Mouse (Mus musculus): Measurements from ENCODE around the gene Cd4.
A peak's percentile ranks its signal among the peaks of the same experiment; 100 is the strongest.

The Cd4 gene

GRCm38 (mm10) chr6:124887986-124888385 lies at the start of gene Cd4:
TSS of gene Cd4 (minus strand) at chr6:124888221.
- DNase-seq: no peak

GRCm38 (mm10) chr6:124937493-124937892 lies 49.5 kb upstream of the Cd4 start:
- no peak for DNase-seq

- no peak for DNase-seq
These were observed 48.7 kb upstream of the Cd4 start for GRCm38 (mm10) chr6:124936681-124937080.

GRCm38 (mm10) chr6:124934670-124935069 lies 46.6 kb upstream of the Cd4 start:
- no peak for DNase-seq

- DNase-seq: no peak
These were observed 45.1 kb upstream of the Cd4 start for GRCm38 (mm10) chr6:124933127-124933526.

GRCm38 (mm10) chr6:124932314-124932695 lies 44.3 kb upstream of the Cd4 start:
- no peak for DNase-seq

GRCm38 (mm10) chr6:124931525-124932313 lies 43.7 kb upstream of the Cd4 start:
- no peak for DNase-seq

- peak; percentile 100 for DNase-seq
These were observed 42.9 kb upstream of the Cd4 start, which contains the start of gene Mlf2 for GRCm38 (mm10) chr6:124930754-124931524. TSS of gene Mlf2 (plus strand) at chr6:124931386.

- no peak for DNase-seq
These were observed 42.2 kb upstream of the Cd4 start for GRCm38 (mm10) chr6:124930231-124930630.

- DNase-seq: peak; percentile 82
These were observed 37.9 kb upstream of the Cd4 start for GRCm38 (mm10) chr6:124925941-124926340.

- no peak for DNase-seq
These were observed 37.3 kb upstream of the Cd4 start for GRCm38 (mm10) chr6:124925173-124925793.

GRCm38 (mm10) chr6:124921539-124921938 lies 33.5 kb upstream of the Cd4 start:
- no peak for DNase-seq

GRCm38 (mm10) chr6:124920318-124921085 lies 32.5 kb upstream of the Cd4 start:
- no peak for DNase-seq

GRCm38 (mm10) chr6:124919695-124920317 lies 31.8 kb upstream of the Cd4 start, which contains the start of gene Ptms:
TSS of gene Ptms (minus strand) at chr6:124920103.
- DNase-seq: peak; percentile 95

GRCm38 (mm10) chr6:124918890-124919627 lies 31.0 kb upstream of the Cd4 start:
- no peak for DNase-seq

- DNase-seq: no peak
These were observed 30.3 kb upstream of the Cd4 start for GRCm38 (mm10) chr6:124918331-124918690.

- DNase-seq: peak; percentile 94
These were observed 29.7 kb upstream of the Cd4 start for GRCm38 (mm10) chr6:124917518-124918330.

- DNase-seq: peak; percentile 96
These were observed 28.9 kb upstream of the Cd4 start for GRCm38 (mm10) chr6:124916695-124917517.

- no peak for DNase-seq
These were observed 28.1 kb upstream of the Cd4 start for GRCm38 (mm10) chr6:124915942-124916694.
